Mouse (Mus musculus) small intestine, adult 2 months (tissue): ENCODE results near the gene Cyp2c55. TPM values are rescaled to one million over a fixed set of nuclear protein-coding genes. Genes with fewer than 3 reads are reported as not detected.

Experiments
- H3K27ac ChIP-seq: fragments of 200-500 bp; 2 replicates; pipeline ENCODE4 v1.5.1; 2012; ENCODE audit warnings: low read depth, low read length, control low read depth, inconsistent platforms; ENCODE audit not compliant: insufficient read depth
- H3K27me3 ChIP-seq: fragments of 200-500 bp; 2 replicates; pipeline ENCODE4 v1.6.1; 2012; ENCODE audit warnings: mild to moderate bottlenecking, moderate library complexity, low read length, inconsistent platforms; ENCODE audit not compliant: control insufficient read depth, insufficient read depth
- H3K36me3 ChIP-seq: fragments of 200-500 bp; 2 replicates; pipeline ENCODE4 v1.6.1; 2012; ENCODE audit warnings: mild to moderate bottlenecking, low read length, control low read depth, inconsistent platforms; ENCODE audit not compliant: control insufficient read depth, insufficient read depth
- H3K4me1 ChIP-seq: fragments of 200-500 bp; 2 replicates; pipeline ENCODE4 v1.6.1; 2012; ENCODE audit warnings: low read length, inconsistent platforms, mixed read lengths; ENCODE audit not compliant: control insufficient read depth, insufficient read depth, insufficient read length
- H3K4me3 ChIP-seq: fragments of 200-500 bp; 2 replicates; pipeline ENCODE4 v1.5.1; 2012; ENCODE audit warnings: low read depth, mild to moderate bottlenecking, control low read depth, inconsistent platforms, low read length, moderate library complexity
- CTCF ChIP-seq: fragments of 200-500 bp; IDR thresholded peaks from 2 replicates; pipeline ENCODE4 v1.5.1; 2012; ENCODE audit warnings: low read depth, mild to moderate bottlenecking, control low read depth, inconsistent platforms, low read length, moderate library complexity, mixed read lengths; ENCODE audit not compliant: insufficient replicate concordance, insufficient read length; ENCODE audit errors: extremely low read depth
- POLR2A ChIP-seq: fragments of 200-500 bp; IDR thresholded peaks from 2 replicates; pipeline ENCODE4 v1.6.1; 2012; ENCODE audit warnings: low read depth, mild to moderate bottlenecking, control low read depth, inconsistent platforms, low read length, moderate library complexity
- WGBS: fragments of 180-500 bp; shearing (Covaris S2); methylation state at CpG from one replicate; pipeline ENCODE4 v1.1.7; 2018; 5-methylcytosine and 5-hydroxymethylcytosine counted together
- polyA plus RNA-seq: library from polyadenylated mRNA; depleted of rRNA; stranded (reverse); fragments of >200 nt; gene quantifications from 2 replicates; pipeline ENCODE4 v1.2.3, GENCODE M21; 2012; rRNA removed

Gene Cyp2c55
- 13.4 and 16.3 TPM in 2 replicates for polyA plus RNA-seq

DNA sequence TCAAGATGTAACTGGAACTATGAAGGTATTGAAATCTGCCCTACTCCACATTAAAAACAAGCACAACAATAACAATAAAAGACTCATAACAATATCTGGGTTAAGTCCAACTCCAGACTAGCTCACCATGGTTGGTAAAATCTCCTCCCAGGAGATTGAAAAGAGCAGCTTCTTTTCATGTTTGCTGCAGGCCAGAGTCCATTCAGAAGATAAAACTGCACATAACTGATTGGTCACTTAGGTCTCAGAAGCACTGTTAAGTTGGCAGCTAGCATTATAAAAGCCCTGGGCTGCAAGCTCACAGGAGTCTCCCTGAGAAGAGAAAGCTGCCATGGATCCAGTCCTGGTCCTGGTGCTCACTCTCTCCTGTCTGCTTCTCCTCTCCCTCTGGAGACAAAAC, at the start of gene Cyp2c55:
Cyp2c55 (plus strand) TSS at position 305 of the 400 bp plus-strand sequence.
- peaks cover 14% of the 10 kb centered on the region; the same call in 1 of the 2 replicates for H3K4me1 ChIP-seq
- TF ChIP-seq POLR2A (no peak), CTCF (no peak)

DNA sequence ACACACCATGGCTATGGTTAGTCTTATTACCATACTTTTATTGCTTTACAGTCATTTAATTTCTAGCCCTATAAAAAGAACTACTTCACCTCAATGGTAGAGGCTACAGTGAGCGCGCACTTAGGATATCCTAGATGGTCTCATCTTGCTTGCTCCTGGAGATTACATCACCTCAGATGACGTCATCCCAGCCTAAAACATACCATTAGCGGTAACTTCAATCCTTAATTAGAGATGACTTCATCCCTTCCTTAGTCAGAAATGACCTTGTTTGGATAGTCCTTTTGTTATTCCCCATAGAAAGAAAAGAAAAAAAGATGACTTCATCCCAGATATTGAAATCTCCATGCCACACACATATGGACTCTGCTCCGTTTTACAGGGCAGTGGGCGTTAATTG, 36.1 kb upstream of the Cyp2c55 start:
- peaks cover 2% of the 10 kb centered on the region; the same call in 1 of the 2 replicates for H3K36me3 ChIP-seq
- 90% methylated on average over 6 of the region's 6 CpGs for WGBS
- H3K27me3 ChIP-seq: no peaks in the 10 kb centered on the region
- no peak overlapping the region for H3K27ac ChIP-seq
- H3K4me1 ChIP-seq: no peaks in the 10 kb centered on the region
- H3K4me3 ChIP-seq: no peak overlapping the region
- no peak for TF ChIP-seq POLR2A
- no peak for TF ChIP-seq CTCF

More for the DNA sequence above, at the start of gene Cyp2c55:
- no peaks in the 10 kb centered on the region for H3K27me3 ChIP-seq
- no peak within 1 kb of the TSS for H3K27ac ChIP-seq
- peak within 1 kb of the TSS; percentile 21; the same call in 1 of the 2 replicates for H3K4me3 ChIP-seq
- no peaks in the 10 kb centered on the region for H3K36me3 ChIP-seq

DNA sequence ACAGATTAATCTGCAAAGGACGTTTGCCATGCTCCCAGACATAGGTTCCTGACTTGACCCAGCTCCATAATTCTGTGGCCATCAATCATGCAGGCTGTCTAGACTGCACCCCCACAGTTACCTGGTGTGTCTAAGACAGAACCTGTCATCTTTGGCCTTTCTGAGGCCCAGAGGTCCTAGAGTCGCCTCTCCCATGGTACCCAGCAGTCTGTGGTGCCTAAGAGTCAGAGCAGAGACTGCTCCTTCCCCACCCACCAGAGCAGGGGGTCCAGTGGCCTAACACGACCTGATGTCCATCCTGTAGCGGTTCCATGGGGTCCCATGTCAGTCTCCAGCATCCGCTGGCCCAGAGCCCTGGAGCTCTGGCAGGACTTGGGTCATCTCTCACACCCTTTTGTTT, 34.2 kb upstream of the Cyp2c55 start:
- no peak overlapping the region for H3K27ac ChIP-seq
- 77% methylated on average over 5 of the region's 5 CpGs for WGBS
- no peak overlapping the region for H3K4me3 ChIP-seq
- H3K27me3 ChIP-seq: no peaks in the 10 kb centered on the region
- no peaks in the 10 kb centered on the region; the same call in 1 of the 2 replicates for H3K4me1 ChIP-seq
- TF ChIP-seq CTCF (no peak), POLR2A (no peak)
- H3K36me3 ChIP-seq: peaks cover 2% of the 10 kb centered on the region; the same call in 1 of the 2 replicates

DNA sequence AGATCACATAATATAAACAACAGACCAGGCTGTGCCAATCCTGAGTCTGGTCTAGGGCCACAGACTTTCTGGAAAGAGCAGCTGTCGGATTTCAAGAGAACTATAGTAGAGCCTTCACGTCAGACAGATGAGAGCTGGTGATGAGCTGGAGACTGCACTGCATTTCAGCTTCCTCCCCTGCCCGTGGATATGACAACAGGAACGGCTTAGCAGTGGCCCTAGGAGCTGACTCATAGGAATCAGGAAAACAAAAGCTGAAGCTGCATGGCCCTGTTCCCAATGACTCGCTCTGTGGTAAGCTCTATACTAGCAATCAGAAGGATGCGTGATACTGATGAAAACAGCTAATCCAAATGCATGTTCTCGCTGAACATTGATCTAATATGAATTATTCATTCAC, 33.2 kb upstream of the Cyp2c55 start:
- no peak overlapping the region for H3K27ac ChIP-seq
- peaks cover 2% of the 10 kb centered on the region; the same call in 1 of the 2 replicates for H3K36me3 ChIP-seq
- no peak overlapping the region for H3K4me3 ChIP-seq
- WGBS: 39% methylated on average over 7 of the region's 7 CpGs
- no peaks in the 10 kb centered on the region; the same call in 1 of the 2 replicates for H3K4me1 ChIP-seq
- TF ChIP-seq CTCF (no peak), POLR2A (no peak)
- H3K27me3 ChIP-seq: no peaks in the 10 kb centered on the region

DNA sequence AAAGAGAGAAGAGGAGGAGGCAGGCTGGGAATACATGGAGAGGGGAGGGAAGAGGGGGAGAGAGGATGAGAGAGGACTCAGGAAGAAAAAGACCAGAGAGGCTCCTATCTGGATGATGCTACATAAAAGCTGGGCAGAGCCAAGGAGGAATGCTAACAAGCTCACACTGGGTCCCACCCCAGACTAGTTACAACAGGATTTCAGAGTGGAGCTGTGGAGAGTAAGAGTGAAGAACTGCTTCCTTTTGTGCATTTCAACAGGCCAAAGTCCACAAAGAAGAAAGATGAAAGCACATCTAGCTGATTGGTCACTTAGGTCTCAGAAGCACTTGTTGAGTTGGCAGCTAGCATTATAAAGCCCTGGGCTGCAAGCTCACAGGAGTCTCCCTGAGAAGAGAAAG, 30.6 kb upstream of the Cyp2c55 start:
- no peak overlapping the region for H3K27ac ChIP-seq
- no peaks in the 10 kb centered on the region for H3K36me3 ChIP-seq
- no peaks in the 10 kb centered on the region for H3K27me3 ChIP-seq
- no peak overlapping the region for H3K4me3 ChIP-seq
- no peak for TF ChIP-seq POLR2A
- no peak for TF ChIP-seq CTCF
- no peaks in the 10 kb centered on the region; the same call in 1 of the 2 replicates for H3K4me1 ChIP-seq

DNA sequence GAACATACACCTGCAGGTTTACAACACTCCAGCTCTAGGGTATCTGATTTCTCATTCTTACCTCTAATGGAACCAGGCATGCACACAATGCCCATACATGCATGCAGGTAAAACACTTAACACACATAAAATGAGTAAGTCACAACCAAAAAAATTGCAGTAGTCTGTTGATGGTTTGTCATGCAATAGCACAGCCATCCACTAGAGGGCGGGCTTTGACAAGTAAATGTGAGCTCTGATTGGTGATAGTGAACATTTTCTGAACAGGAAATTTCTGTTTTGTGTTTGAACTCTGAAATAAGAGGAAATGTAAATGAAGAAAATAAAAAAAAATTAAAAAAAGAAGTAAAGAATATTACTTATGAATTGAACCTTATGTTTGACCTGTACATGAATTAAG, 24.9 kb upstream of the Cyp2c55 start:
- no peak overlapping the region for H3K4me3 ChIP-seq
- no peaks in the 10 kb centered on the region for H3K4me1 ChIP-seq
- WGBS: 0% methylated on average over 1 of the region's 1 CpGs
- H3K36me3 ChIP-seq: no peaks in the 10 kb centered on the region
- H3K27me3 ChIP-seq: no peaks in the 10 kb centered on the region
- no peak for TF ChIP-seq CTCF
- TF ChIP-seq POLR2A: no peak
- H3K27ac ChIP-seq: no peak overlapping the region

DNA sequence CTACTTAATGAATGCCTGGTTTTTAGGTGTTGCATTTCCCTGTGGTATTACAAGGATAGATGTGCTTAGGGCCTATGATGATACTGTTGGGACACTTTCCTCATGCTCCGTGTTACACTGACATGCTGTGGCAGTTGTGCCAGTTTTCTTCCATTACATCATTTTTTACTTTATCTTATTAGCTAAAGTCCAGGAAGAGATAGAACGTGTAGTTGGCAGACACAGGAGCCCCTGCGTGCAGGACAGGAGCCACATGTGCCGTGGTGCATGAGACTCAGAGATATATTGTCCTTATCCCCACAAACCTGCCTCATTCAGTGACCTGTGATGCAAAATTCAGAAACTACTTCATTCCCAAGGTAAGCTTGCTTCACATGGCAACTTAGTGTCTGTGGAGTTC, 8.6 kb upstream of the Cyp2c55 start:
- Histone ChIP-seq H3K4me3 (no peak overlapping the region), H3K27ac (peak overlapping the region; percentile 48), H3K36me3 (no peaks in the 10 kb centered on the region), H3K27me3 (no peaks in the 10 kb centered on the region), H3K4me1 (peaks cover 5% of the 10 kb centered on the region; the same call in 1 of the 2 replicates)
- TF ChIP-seq CTCF: no peak
- TF ChIP-seq POLR2A: no peak
- WGBS: 30% methylated on average over 4 of the region's 4 CpGs
